ENCODE assay signal across 9 mouse cellular contexts in genomic region chr19:34254101-34254879, GRCm38 (mm10). TPM values are rescaled to one million over a fixed set of nuclear protein-coding genes. Genes with fewer than 3 reads are reported as not detected.
A peak's percentile ranks its signal among the peaks of the same experiment; 100 is the strongest.
DNase-seq lines count a peak whose midpoint lies in the region; ATAC-seq and TF ChIP-seq lines count a peak whose summit lies in the region.
"Had no signal": no experiment of that assay in that cellular context is flagged by ENCODE, and none has a peak within 500 bp of the region (broad histone marks: within the 10 kb centered on the region; RNA-seq: fewer than 3 reads in every experiment).

No protein-coding gene starts in this region.

- peak; percentile 25 for DNase-seq in gastrocnemius, adult 18-20 months (ENCODE audit: low spot score)
- no peak for DNase-seq in gastrocnemius, postnatal 25 days
- DNase-seq in Patski (ENCODE audit: low read depth, low spot score), result no peak
- peak; percentile 63 for DNase-seq in intestine, embryonic 14.5 days (ENCODE audit: low spot score)
- peak; percentile 53 for DNase-seq in lung, postnatal 36 days
- no peak for DNase-seq in left cerebral cortex, postnatal 4 days
- no peak for DNase-seq in retina, embryonic 14.5 days (ENCODE audit: low spot score)
- DNase-seq in urinary bladder, adult 18-20 months (ENCODE audit: low spot score in 2 of 2), result no peak

- H3K27me3 ChIP-seq in Patski, result no peaks in the 10 kb centered on the region
- no peaks in the 10 kb centered on the region for H3K27me3 ChIP-seq in intestine, embryonic 14.5 days (replicated peaks; ENCODE audit: control insufficient read depth, insufficient read depth, low read length)

- TF ChIP-seq CTCF in Patski (IDR thresholded peaks at IDR 0.05), result no peak

- H3K4me1 ChIP-seq in intestine, embryonic 14.5 days (replicated peaks; ENCODE audit: control insufficient read depth, insufficient read depth, low read length), result 0 out of 2 replicates have a peak, but pooled peaks cover 8% of the 10 kb centered on the region

- peak overlapping the region; percentile 48 for H3K4me2 ChIP-seq in intestine, embryonic 14.5 days (ENCODE audit: low read length)

- H3K9me3 ChIP-seq in intestine, embryonic 14.5 days (ENCODE audit: control insufficient read depth, low read length), result no peaks in the 10 kb centered on the region
- H3K9me3 ChIP-seq: G1E had no signal

- in situ Hi-C loops in Patski (cut with MboI; ENCODE audit: low pct_unique_long_range_greater_than_20kb), result loop anchor here (5.0 kb wide), 1 partner anchor 33 kb away; no protein-coding TSS in a partner anchor

- CTCF ChIA-PET in Patski (lab: Charles Lee), result interaction anchor here (1.0 to 5.5 kb wide), 8 partner anchors 10 to 49 kb away, joined by 3 to 23 read pairs (median 4); no protein-coding TSS in a partner anchor

- H3K27ac ChIP-seq in intestine, embryonic 14.5 days (ENCODE audit: low read depth), result peak overlapping the region; percentile 95

- peak overlapping the region; percentile 39 for H3K4me3 ChIP-seq in intestine, embryonic 14.5 days (ENCODE audit: low read depth, low read length)

- intact Hi-C loops in left cerebral cortex, postnatal 4 days (cut with DNase I), result no loop called here

- 30% methylated on average over 14 of the region's 14 CpGs for WGBS in intestine, embryonic 14.5 days

- peak; percentile 46 for ATAC-seq in Patski
- ATAC-seq in intestine, embryonic 14.5 days (replicated peaks; ENCODE audit: low FRiP score, low TSS enrichment, low read depth), result peak; percentile 57

- POLR2A ChIA-PET in Patski (lab: Charles Lee), result interaction anchor here (0.6 to 1.2 kb wide), 3 partner anchors 29 to 49 kb away, joined by 3 to 6 read pairs (median 4); no protein-coding TSS in a partner anchor

- peaks cover 5% of the 10 kb centered on the region; the same call in 1 of the 2 replicates for H3K36me3 ChIP-seq in intestine, embryonic 14.5 days (ENCODE audit: control insufficient read depth, insufficient read depth, low read length)
- H3K36me3 ChIP-seq: G1E had no signal

- H3K9ac ChIP-seq in intestine, embryonic 14.5 days (ENCODE audit: low read length), result peak overlapping the region; percentile 64

RNA-seq across cellular contexts. Expression of gene Acta2, which starts 1.1 kb away (rescaled TPM):
- 10 to 100 TPM; 51.7 to 82.1 TPM for total RNA-seq in gastrocnemius, adult 18-20 months (2021)
- total RNA-seq in gastrocnemius, postnatal 25 days (2021), result 100 to 1,000 TPM in 1 of 2 experiments, 10 to 100 TPM in 1; 66.9 to 129 TPM
- 787 TPM for polyA plus RNA-seq in Patski (2021)
- polyA plus RNA-seq in intestine, embryonic 14.5 days (2014; fragmentation: Nextera tagmentation; extraction: Ambion mirVana), result 1,786 and 2,002 TPM in 2 replicates
- 10 to 100 TPM in 1 of 2 experiments, 1 to 10 TPM in 1; 9.3 to 10.5 TPM for total RNA-seq in left cerebral cortex, postnatal 4 days (2021)
- total RNA-seq: G1E had no signal
- polyA plus RNA-seq: G1E had no signal

RNA-seq across cellular contexts. Expression of gene Fas, which starts 36.2 kb away (rescaled TPM):
- 1 to 10 TPM; 3.8 to 5.9 TPM for total RNA-seq in gastrocnemius, adult 18-20 months (2021)
- total RNA-seq in gastrocnemius, postnatal 25 days (2021), result 1 to 10 TPM; 3.7 to 5.5 TPM
- polyA plus RNA-seq in Patski (2021), result 21.0 TPM
- 2.0 and 2.7 TPM in 2 replicates for polyA plus RNA-seq in intestine, embryonic 14.5 days (2014; fragmentation: Nextera tagmentation; extraction: Ambion mirVana)
- 1 to 10 TPM in 1 of 2 experiments, not detected in 1; 1.2 TPM for total RNA-seq in left cerebral cortex, postnatal 4 days (2021)
- total RNA-seq: G1E had no signal
- polyA plus RNA-seq: G1E had no signal

Comparison
In these comparisons a context has a peak if more than half of its experiments do, and no peak if none do; other contexts are left out.
1. DNase-seq: peak in gastrocnemius, adult 18-20 months (single experiment), intestine, embryonic 14.5 days (single experiment) and lung, postnatal 36 days (single experiment); none in gastrocnemius, postnatal 25 days (single experiment), Patski (single experiment), left cerebral cortex, postnatal 4 days (single experiment), retina, embryonic 14.5 days (single experiment) and urinary bladder, adult 18-20 months (0 of 2).
2. RNA of gene Acta2, which starts 1.1 kb away (total RNA-seq): 66.9 to 129 TPM in gastrocnemius, postnatal 25 days and 51.7 to 82.1 TPM in gastrocnemius, adult 18-20 months; 9.3 to 10.5 TPM in left cerebral cortex, postnatal 4 days; every median in the first group is over 4 times any median in the second.